Mouse (Mus musculus): ENCODE results near the gene Fzd10. TPM values are rescaled to one million over a fixed set of nuclear protein-coding genes. Genes with fewer than 3 reads are reported as not detected.

The Fzd10 gene
- polyA plus RNA-seq (2014; fragmentation: Illumina TruSeq; extraction: RNeasy Lipid Tissue Mini Kit (QIAGEN cat#74804)), result 0.31 TPM

DNA sequence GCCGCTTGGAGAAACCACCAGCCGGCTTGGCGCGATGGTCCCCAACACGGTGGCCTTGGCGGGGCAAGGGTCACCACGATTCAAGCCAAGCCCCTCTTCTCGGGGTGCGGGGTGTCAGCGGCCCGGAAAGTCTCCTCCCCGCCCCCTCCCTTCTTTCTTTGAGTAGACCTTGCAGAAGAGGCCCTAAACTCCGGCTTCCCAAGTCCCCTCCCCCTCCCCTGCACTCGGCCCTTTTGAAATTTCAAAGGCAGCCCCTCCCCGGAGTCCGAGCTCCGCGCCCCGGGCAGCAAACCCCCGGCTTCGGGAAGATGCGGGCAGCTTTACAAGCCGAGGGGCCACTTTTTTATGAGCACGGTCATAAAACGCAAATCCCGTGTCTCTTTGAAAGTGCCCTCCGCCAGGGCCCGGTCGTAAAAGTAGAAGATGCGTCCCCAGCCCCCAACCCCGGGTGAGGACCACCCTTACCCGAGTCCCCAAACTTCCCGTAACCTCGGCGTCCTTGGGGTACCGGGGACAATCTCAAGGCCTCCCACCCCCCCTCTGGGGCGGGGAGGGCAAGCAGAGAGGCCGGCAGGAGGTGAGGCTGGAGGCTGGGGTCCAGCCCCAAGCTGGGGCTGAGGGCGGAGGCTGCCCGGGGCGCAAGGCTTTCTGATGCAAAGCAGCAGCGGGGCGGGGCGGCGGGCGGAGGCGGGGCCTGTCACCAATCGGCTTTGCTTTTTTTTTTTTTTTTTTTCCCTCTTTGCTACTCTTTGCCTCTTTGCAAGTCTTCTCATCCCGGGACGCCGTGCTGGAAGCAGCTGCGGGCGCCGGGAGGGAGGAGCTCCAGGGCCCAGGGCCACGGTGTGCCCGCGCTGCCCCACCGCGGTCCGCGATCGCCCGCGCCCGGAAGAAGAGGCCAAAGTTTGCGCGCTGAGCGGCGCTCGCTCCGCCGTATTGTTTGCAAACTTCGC, at the start of gene Fzd10:
Gene Fzd10 (plus strand): TSS at position 773 of the 950 bp plus-strand sequence.

Other genes starting within 250 kb of the Fzd10 start
- 0.17 TPM for gene Tmem132d, start 167.8 kb upstream of the Fzd10 start, polyA plus RNA-seq (2014; fragmentation: Illumina TruSeq; extraction: RNeasy Lipid Tissue Mini Kit (QIAGEN cat#74804))
- 0.26 TPM for gene Piwil1, start 101.7 kb downstream of the Fzd10 start, polyA plus RNA-seq (2014; fragmentation: Illumina TruSeq; extraction: RNeasy Lipid Tissue Mini Kit (QIAGEN cat#74804))

Measured in ovary, adult 10 weeks (tissue).